Mouse (Mus musculus): ENCODE results near the gene Cd2.

The Cd2 gene

DNA sequence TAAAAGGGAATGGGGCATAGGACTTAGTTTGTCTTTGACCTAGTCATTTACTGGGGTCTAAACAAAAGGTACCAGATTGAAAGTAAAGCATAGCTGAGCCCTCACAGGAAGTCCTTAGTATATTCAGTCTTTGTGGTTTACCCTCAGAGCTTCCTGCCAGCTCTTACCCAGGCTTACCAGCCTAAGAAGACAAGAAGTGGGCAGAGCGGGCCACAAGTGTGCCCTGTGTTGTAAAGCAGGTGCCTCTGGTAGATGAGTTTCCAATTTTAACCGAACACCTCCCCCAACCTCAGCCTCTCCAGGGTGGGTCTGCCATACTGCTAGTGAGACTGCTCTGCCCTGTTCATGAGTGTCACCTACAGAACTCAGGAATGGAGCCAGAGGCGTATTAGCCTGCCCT, 12.9 kb downstream of the Cd2 start:
- DNase-seq (ENCODE audit: low read depth, low spot score): no peak

DNA sequence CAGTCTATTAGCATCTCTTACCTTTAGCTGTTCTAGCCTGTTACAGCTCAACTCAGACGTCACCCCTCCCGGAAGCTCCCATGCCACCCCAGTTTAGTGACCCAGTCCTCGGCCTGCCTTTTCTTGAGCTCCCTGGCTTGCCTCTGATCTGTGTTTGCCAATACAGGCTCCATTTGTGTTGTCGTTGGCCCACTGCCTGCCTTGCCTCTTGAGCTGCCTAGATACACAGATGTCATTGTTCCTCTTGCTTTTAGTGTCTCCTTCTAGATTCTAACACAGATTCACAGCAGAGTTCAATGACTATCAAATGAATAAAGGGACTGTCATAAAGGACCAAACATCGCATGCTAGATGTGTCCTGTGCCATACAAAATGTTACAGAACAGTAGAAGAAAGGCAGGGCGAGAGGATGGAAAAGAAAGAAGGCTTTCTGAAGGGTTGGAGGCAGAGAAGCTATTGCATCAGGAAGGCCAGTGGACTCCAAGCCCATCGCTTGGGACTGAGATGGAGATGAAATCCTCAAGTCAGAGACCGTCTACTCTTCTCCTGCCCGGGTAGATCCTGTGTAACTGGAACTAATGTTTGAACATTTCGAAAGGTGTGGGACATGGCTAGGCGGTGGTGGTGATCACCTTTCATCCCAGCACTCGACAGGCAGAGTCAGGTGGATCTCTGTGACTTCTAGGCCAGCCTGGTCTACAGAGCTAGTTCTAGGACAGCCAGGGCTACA, 13.5 kb downstream of the Cd2 start:
- DNase-seq (ENCODE audit: low read depth, low spot score): no peak

DNA sequence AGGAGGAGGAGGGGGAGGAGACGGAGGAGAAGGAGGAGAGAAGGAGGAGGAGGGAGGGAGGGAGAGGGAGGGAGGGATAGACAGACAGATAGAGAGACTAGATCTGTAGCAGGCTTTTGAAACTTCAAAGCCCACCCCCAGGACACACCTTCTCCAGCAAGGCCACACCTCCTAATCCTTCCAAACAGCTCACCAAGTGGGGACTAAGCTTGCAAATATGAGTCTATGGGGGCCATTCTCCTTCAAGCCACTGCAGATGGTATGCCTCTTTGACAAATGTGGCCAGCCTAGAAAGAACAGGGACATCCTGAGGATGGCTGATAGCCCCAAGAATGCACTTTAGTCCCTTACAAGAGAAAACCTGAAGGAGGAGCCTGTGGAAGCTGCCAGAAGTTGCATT, 15.6 kb downstream of the Cd2 start:
- DNase-seq (ENCODE audit: low read depth, low spot score): no peak

DNA sequence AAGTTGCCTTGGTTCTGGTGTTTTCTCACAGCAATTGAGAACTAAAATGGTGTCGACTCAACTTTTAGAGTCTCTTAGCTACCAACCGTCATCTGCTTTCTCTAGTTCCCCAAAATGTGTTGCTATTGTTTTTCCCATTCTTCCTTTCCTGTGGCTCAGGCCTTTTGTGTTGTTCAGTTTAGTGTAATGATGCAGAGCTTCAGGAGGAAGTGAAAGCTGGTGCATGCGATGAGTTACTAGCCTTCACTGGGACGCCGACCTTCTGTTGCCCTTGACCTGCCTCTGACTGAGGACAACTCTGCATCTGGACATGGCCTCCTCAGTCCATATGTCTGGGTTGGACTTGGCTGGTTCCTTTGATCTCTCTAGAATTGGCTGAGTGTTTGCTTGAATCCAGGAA, 16.9 kb downstream of the Cd2 start:
- no peak for DNase-seq (ENCODE audit: low read depth, low spot score)

DNA sequence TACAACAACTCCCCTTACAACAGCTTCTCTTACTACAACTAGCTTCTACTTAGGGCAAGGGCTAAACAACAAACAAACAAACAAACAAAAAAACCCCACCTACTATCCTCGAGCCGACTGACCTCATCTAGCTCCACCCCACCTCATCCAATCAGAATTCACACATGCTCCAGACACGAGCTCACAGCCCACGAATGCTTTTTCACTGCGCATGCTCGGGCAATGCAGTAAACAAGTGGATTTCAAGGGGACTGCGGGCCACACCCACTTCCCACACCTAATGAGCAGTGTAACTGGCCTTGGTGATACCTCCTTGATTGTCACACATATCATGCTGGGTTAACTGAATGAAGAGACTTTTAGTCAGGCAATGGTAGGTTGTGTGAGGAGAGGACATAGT, 19.4 kb downstream of the Cd2 start:
- no peak for DNase-seq (ENCODE audit: low read depth, low spot score)

DNA sequence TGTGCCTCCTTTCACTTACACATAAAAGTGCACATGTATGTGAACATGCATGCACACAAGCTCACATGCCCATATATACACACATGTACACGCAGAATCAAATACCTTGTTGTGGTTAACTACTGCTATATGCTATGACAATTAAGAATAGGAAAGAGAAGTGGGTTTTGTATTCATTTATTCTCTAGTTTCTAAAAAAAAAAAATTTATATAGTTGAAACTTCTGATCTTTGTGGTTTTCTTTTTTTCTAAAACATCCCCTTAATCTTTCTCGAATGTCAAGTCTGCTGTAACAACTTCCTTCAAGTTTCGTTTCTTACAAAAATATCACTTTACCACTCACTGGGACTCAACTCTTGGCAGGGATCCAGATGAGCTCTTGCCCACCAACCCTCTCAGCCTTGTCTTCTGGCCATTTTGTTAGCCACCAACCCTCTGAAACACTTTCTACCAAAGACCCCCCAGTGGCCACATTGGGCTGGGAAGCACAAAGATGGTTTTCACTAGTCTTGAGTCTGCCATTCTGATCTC, 22.1 kb downstream of the Cd2 start:
- DNase-seq (ENCODE audit: low read depth, low spot score): no peak

DNA sequence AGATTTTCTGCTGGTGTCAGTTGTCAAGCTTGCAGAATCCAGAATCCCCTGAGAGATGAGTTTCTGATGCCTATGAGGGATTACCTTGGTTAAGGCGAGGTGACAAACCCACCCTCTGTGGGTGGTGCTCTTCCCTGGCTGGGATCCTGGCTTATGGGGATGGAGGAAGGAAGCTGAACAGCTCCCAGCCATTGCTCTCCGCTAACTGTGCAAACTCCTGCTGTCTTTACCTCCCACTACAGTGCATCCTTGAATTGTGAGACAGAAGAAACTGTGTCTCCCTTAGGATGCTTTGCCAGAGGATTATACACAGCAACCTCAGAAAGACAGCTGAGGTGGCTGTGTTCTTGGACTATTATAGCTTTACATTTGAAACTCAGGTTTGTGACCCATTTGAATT, 28.8 kb downstream of the Cd2 start:
- DNase-seq (ENCODE audit: low read depth, low spot score): peak; percentile 19

DNA sequence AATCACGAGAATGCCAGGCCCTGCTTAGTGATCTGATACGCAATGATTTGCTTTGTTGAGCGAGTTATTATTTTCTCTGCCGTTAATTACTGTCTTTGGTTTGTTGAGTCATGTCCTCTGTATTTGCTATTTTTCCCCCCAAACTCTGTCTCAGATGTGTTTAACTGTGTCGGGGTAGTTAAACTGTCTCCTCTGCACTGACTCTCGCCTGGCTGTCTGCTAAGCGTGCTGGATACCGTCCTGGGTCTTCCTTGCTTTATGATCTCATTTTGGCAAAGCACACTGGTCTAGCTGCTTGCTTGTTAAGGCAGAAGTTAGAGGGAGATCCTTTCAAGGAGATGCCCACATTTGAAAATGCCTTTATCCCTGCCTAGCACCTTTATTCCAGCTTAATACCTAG, 31.6 kb downstream of the Cd2 start:
- no peak for DNase-seq (ENCODE audit: low read depth, low spot score)

DNA sequence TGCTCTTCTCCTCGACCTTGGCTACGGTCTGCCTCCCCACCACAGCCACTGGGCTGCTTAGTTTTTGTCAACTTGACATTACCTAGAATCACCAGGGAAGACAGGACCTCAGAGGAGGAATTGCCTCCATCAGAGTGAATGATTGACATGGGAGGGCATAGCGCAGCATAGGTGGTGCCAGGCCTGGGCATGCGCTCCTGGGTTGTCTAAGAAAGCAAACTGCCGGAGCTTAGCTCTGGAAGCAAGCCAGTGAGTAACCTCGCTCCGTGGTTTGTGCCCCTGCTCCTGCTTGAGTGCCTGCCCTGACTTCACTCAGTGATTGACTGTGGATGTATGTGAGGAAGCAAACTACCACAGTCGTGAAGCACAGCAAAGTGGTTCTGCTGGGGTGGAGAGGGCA, 35.6 kb downstream of the Cd2 start:
- DNase-seq (ENCODE audit: low read depth, low spot score): no peak

DNA sequence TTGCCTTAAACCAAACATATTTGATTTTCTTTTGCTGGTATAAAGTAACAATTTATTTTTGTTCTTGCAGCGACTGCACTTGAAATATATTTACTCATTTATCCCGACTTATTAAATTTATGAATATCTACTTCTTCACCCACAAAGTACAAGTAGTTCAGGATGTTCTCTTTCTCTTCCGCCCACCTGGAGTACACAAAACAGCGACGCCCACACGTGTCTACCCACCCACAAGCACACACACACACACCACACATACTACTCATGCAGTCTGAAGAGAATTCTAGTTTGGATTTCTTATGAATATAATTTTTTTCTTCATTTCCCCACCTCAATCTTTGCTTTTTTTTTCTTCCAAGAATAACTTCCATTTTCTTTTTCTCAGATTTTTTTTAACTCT, 37.9 kb downstream of the Cd2 start:
- DNase-seq (ENCODE audit: low read depth, low spot score): peak; percentile 31

DNA sequence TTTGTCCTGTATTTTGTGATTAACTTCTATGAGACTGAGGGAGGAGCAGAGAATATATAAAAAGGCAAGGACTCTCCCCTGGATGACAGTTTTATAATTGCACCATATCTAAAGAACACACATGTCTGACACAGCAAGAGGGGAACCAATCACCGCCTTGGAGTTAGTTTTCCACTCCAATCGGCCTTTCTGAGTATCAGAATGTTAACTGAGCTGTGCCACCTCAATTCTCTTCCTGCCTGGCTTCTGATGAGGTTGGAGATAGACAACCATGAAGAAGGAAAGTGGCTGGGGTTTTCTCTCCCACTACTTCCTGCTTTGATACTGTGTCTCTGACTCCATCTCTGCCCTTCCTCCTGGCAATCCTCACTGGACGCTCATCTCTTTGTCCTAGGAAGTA, 42.5 kb downstream of the Cd2 start:
- DNase-seq (ENCODE audit: low read depth, low spot score): no peak

DNA sequence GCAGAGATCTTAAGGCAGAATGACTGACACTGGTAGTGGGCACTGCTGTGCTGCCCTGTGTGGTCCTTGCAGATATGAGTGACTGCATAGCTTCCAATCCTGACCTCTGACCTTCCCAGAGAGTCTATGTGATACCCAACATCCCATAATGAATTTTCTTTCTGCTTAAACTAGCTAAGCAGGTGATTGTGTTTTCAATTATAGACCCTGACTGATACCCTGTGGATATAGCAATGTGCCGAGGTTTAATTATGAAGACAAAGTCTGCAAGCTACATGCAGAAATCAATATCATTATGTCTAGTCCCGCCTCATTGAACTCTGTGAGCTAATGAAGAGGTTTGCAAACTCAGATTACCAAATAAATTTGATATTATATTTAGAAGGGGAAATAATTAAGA, 44.7 kb downstream of the Cd2 start:
- DNase-seq (ENCODE audit: low read depth, low spot score): no peak

DNA sequence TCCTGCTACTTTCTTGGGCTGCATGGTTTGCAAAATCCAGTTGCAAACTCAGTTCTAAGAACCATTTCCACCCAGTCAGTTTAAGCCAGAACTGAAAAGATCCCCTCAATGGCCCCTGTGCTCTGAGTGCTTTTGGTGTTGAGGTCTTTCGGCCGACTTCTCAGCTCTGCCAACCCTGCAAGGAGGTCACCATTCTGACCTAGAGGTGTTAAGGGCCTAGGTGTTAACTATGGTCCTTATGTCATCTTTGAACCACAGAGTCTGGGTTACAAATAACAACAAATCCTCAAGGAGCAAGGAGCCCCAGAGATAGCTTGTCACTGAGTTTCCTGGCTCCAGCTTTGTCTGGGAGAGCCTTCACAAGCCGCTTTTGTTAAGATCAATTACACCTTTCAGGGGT, 45.9 kb downstream of the Cd2 start:
- no peak for DNase-seq (ENCODE audit: low read depth, low spot score)

DNA sequence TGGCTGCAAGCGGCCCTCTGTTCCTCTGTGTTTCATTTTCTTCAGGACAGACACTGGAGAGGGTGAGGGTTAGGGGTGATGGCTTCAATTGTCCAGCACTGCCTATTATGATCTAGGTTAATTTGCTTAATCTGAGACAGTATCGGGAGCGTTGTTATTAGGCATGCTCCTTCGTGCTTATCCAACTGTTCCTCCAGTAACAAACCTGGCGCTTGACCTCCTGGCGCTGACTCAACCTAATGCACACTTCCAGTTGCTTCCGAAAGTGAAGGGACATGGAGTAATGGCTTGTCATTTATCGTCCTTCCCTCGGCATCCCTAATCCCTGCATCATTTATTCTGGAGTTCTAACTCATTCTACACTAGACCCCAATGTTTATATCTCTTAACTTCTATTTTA, 46.9 kb downstream of the Cd2 start:
- no peak for DNase-seq (ENCODE audit: low read depth, low spot score)

DNA sequence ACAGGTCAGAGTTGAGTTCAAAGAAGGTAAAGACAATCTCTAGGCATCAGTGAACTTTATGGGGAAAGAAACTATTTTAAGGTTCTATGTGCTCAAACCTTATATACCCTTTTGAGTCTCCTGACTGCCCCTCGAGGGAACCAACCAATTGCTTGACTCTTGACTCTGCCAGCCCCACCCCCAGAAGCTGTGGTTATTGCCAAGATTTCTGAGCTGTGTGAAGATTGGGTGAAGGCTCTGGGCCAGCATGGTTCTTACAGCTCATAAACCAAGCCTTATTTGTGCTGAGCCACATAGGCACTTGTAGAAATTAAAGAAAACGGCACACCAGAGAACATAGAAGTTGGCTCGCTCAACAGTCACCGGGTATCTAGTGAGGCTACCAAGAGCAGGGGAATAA, 48.5 kb downstream of the Cd2 start:
- DNase-seq (ENCODE audit: low read depth, low spot score): no peak

DNA sequence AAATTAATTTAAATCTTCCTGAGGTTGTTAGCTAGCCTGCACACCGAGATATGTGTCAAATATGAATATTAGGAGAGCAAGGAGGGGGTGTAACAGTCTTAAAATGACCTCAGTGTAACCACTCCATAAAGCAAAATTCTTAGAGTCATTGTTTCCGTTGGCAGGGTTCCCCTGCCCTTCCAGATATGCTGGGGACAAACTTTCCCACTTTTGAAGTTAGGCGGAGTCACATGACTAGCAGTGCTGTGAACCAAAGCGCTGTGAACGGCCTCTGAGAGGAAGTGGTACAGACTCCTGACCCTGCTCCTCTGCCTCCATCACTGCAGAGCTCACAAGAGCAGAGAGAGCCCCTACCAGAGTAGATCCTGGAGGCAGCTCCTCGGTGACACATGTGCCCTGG, 49.0 kb downstream of the Cd2 start:
- DNase-seq (ENCODE audit: low read depth, low spot score): no peak

DNA sequence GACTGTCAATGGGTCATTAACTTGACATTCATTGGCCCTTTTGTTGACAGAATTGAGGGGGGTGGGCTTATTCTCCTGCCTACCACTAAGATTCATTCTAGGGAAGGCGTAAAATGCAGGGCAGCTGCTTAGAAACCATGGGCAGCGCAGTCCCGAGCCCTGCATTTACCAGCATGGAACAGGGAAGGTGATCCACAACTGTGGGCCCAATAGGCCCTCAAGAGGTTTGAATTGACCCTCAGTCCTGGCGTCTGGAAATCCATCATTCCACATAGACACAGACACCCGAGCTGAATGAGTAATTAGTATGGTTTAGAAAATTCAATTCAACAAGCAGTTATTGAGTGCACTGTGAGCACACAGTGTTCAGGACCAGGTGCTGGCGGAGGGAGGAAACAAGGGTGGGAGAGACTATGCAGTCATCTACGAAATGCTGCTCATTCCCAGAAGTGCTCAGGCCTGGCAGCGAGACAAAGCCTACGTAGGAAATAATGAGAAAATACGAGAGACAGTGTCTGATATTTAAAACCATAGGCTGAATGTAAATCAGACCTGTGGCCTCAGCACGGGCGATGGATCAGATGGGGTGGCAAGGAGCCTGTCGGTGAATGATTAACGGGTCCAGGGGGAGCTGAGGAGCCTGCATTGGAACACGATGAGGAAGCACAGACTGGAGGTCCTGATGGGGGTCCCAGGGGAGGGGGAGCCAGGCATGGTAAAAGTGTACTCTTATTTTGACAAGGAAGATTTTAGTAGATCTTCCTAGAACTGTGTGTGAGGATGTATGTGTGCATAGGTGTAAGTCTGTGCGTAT, 50.5 kb downstream of the Cd2 start:
- no peak for DNase-seq (ENCODE audit: low read depth, low spot score)

DNA sequence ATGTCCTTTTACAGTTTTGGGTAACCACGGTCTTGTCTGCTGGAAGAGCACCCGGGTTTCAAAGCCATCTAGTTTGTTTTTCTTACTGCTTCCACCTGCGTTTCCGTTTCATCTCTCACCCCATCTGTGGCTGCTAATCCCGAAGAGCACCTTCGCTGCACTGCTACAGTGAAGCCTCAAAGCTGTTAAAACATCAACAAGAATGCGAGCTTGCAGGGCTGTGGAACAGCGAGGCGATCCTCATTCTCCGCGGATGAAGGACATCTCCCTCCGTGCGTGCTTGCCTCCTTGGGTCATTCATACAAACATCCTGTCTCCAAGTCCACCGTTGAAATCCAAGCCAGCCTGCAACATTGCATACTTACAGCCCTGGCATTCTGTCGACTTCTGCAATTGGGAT, 51.5 kb downstream of the Cd2 start:
- no peak for DNase-seq (ENCODE audit: low read depth, low spot score)

DNA sequence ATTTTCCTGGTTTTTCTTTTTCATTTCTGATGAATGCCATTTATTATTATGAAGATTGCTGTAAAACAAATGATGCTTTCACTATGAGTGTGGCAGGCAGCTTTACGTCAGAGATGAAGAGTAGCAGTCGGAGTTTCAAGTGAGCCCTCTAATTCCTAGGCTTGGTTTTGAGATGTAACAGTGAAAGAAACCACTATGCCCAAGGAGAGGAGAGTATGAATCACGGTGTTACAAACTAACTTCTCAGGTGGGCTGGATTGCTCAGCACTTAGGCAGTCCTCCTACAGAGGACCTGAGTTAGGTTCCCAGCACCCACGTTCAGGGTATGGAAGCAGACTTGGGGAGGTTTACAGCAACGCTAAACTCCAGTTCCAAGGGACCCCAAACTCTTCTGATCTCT, 52.4 kb downstream of the Cd2 start:
- DNase-seq (ENCODE audit: low read depth, low spot score): no peak

DNA sequence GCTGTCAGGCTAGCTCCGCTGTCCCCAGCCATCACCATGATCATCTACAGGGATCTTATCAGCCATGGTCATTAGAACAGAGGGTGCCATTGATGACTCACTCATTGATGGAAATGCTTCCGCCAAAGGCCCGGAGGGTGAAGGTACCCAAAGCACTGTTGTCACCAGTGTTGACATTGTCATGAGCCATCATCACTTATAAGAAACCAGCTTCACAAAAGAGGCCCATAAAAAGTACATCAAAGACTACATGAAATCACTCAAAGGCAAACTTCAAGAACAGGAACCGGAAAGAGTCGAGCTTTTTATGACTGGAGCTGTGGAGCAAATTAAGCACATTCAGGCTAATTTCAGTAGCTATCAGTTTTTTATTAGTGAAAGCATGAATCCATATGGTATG, 54.3 kb downstream of the Cd2 start:
- no peak for DNase-seq (ENCODE audit: low read depth, low spot score)

DNA sequence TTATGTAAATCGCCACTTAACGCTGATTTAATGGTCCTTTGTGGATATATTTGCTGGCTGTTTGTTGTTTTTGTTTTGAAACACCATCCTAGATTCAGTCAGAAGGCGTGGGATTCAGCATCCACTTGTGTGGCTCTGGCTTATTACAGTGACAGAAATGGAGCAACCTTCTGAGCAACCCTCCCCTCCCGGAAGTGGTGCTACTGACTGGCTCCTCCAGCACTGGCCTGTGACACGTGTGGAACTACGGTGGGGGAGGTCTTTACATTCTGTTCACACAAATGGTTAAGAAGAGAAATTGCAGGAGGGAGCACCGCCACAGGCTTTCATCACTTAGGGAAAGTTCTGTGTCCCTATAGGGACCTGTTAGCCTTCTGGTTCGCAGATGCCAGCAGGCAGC, 55.2 kb downstream of the Cd2 start:
- DNase-seq (ENCODE audit: low read depth, low spot score): no peak

DNA sequence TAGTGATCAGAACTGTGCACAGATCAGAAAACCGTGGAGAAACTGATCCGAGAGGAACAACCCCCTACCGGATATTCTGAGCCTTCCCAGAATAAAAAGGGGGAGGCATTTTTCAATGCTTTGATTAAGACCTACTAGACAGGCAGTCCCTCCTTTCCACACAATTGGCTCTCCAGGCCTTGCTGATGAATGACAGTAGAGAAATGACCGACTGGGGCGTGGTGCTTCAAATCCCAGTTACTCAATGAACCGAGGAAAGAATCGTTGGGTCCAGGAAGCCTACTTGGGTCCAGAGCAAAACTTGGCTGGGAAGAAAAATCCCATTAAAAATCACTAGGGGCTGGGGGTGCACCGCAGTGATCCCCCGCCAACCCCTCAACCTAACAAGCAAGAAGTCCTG, 57.5 kb downstream of the Cd2 start:
- DNase-seq (ENCODE audit: low read depth, low spot score): no peak

DNA sequence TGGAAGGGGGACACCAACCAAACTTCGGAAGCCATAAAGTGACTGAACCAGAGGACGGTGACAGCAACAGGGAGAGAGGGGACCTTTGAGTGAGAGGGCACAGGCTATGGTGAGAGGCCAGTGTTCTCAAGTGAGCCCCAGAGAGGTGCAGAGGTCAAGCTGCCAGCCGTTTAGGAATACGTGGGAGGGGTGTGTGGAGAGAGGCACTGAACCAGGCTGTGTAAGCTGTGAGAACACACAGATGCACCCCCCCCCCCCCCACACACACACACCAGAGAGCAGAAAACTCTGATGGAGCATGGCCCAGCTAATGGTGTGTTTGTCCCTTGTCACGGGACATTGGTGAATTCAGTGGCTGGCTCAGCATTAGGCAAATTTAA, 58.2 kb downstream of the Cd2 start:
- DNase-seq (ENCODE audit: low read depth, low spot score): no peak

Measured in telencephalon, adult 2 months (tissue).